Mouse (Mus musculus): ENCODE data around the gene Usp10. TPM values are rescaled to one million over a fixed set of nuclear protein-coding genes. Genes with fewer than 3 reads are reported as not detected.

Usp10 gene
- polyA plus RNA-seq (2016; fragmentation: Nextera tagmentation; extraction: Ambion mirVana), result 155 and 187 TPM in 2 replicates

DNA sequence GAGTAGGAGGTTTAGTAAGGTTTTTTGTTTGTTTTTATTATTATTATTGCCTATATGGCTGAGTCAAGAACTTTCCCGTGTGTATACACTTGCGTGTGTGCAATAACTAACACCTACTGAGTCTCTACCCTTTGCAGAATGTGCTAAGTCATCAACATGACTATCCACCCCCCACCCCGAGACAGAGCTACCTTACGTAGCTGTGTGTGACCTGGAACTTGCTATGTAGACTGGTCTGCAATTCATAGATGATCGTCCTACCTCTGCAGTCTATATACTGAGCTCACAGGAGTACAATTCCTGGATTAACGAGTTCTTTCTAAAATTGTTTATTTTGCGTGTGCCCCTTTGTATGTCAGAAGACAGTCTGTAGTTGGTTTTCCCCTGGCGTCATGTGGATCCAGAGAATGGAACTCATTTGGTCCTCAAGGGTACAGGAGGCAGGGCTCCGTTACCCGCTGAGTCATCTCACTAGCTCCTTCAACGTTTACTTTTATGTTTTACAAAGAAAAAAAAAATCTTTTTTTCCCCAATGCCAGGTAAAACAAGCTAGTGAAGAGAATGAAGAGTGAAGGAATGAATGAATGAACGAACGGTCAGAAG lies at the start of gene Usp10:
Usp10 (plus strand) TSS at position 417 of the 603 bp plus-strand sequence.
- WGBS, result 27% methylated on average over 13 of the region's 13 CpGs
- DNase-seq (ENCODE audit: low spot score), result no peak
- H3K27me3 ChIP-seq (ENCODE audit: insufficient read depth, poor library complexity, severe bottlenecking), result no peaks in the 10 kb centered on the region; the same call in none of the 2 replicates
- H3K36me3 ChIP-seq, result no peaks in the 10 kb centered on the region; the same call in 1 of the 2 replicates
- peaks cover 41% of the 10 kb centered on the region for H3K4me1 ChIP-seq
- H3K27ac ChIP-seq, result peak within 1 kb of the TSS; percentile 99
- peak within 1 kb of the TSS; percentile 91 for H3K4me3 ChIP-seq
- H3K9me3 ChIP-seq, result no peaks in the 10 kb centered on the region

DNA sequence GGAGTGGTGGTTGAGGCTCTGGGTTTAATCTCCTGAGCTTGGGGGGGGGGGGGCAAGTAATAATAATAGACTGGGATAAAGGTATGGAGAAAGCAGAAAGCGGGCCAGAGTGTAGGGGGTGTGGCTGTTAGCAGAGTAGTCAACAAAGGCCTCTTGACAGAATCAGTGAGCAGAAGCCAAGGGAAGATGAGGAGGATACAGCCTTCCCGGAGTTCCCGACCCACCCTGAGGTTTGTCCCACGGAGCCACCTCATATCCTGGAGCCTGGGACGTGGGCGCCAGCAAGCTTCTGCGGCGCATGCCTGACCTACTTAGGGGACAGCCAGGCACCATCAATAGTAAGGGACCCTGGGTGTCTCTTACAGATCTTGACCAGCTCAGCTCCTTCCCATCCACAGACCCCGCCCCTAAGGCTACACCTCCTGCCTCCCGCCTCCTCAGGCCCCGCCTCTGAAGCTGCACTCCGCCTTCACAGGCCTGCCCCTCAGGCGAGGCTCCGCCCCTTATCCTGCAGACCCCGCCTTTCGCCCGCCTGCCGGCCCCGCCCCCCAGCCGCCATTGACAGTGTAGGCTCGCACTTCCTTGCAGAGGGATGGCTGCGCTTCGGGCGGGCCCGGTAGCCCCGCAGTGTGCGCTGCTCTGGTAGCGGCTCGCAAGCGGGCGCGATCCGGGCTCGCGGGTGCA lies 48.3 kb upstream of the Usp10 start, which contains the start of gene Klhl36:
Klhl36 (plus strand) TSS at position 561 of the 684 bp plus-strand sequence.
- peak within 1 kb of the TSS; percentile 91 for H3K27ac ChIP-seq
- WGBS, result under 1% methylated on average over 35 of the region's 35 CpGs
- 0 out of 2 replicates have a peak, but pooled peaks cover 2% of the 10 kb centered on the region for H3K36me3 ChIP-seq
- H3K4me1 ChIP-seq, result peaks cover 29% of the 10 kb centered on the region
- peak; percentile 99 for DNase-seq (ENCODE audit: low spot score)
- H3K9me3 ChIP-seq, result no peaks in the 10 kb centered on the region
- peak within 1 kb of the TSS; percentile 93 for H3K4me3 ChIP-seq
- H3K27me3 ChIP-seq (ENCODE audit: insufficient read depth, poor library complexity, severe bottlenecking), result peaks cover 56% of the 10 kb centered on the region

DNA sequence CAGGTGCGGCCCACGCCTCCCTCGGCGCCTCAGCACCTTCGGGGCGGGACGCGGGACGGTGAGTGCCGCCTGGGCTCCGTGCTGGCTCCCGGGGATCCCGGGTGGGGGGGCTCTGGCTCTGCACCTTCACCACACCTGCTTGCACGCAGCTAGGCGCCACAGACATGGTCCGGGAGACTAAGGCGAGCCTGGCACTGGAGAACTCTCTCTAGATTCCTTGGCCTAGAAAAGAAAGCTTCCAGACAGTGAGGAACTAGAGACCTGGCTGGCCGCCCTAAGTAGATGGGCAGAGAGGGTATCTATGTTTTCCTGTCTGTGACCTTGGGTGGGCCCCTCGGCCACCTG lies 47.8 kb upstream of the Usp10 start:
- H3K27me3 ChIP-seq (ENCODE audit: insufficient read depth, poor library complexity, severe bottlenecking), result peaks cover 51% of the 10 kb centered on the region
- 2% methylated on average over 19 of the region's 19 CpGs for WGBS
- H3K9me3 ChIP-seq, result no peaks in the 10 kb centered on the region
- DNase-seq (ENCODE audit: low spot score), result peak; percentile 84
- H3K4me1 ChIP-seq, result peaks cover 33% of the 10 kb centered on the region
- peak overlapping the region; percentile 91 for H3K27ac ChIP-seq
- peak overlapping the region; percentile 93 for H3K4me3 ChIP-seq
- 0 out of 2 replicates have a peak, but pooled peaks cover 2% of the 10 kb centered on the region for H3K36me3 ChIP-seq

DNA sequence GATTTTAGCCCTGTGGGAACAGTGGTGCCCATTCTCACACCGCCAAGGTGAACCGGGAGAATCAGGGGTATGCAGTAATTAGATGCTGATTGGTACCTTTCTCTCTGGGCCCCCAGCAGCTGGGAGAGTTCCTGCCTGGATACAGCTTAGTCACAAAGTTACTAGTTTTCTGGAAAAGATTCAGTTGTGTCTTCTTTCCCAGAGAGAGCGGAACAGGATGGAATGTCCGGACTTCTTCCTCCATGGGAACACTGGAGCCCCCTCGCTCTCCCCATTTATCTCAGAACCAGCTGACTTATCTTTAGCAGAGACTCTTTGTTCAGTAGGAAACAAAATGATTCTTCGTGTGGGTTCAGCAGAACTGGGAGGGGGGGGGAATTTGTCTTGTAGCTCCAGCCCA lies 47.4 kb upstream of the Usp10 start:
- 8% methylated on average over 6 of the region's 6 CpGs for WGBS
- no peaks in the 10 kb centered on the region for H3K9me3 ChIP-seq
- peaks cover 34% of the 10 kb centered on the region for H3K4me1 ChIP-seq
- peaks cover 47% of the 10 kb centered on the region for H3K27me3 ChIP-seq (ENCODE audit: insufficient read depth, poor library complexity, severe bottlenecking)
- peak overlapping the region; percentile 91; the same call in 1 of the 2 replicates for H3K27ac ChIP-seq
- no peak for DNase-seq (ENCODE audit: low spot score)
- H3K36me3 ChIP-seq, result 0 out of 2 replicates have a peak, but pooled peaks cover 2% of the 10 kb centered on the region
- peak overlapping the region; percentile 93 for H3K4me3 ChIP-seq

GRCm38 (mm10) chr8:119869616-119870015 lies 40.5 kb upstream of the Usp10 start:
- Histone ChIP-seq H3K27ac (no peak overlapping the region), H3K4me1 (peaks cover 8% of the 10 kb centered on the region; the same call in 1 of the 2 replicates), H3K4me3 (no peak overlapping the region), H3K9me3 (peaks cover 8% of the 10 kb centered on the region), H3K27me3 (ENCODE audit: insufficient read depth, poor library complexity, severe bottlenecking) (peaks cover 28% of the 10 kb centered on the region), H3K36me3 (peaks cover 42% of the 10 kb centered on the region)
- no peak for DNase-seq (ENCODE audit: low spot score)
- WGBS, result 75% methylated on average over 20 of the region's 20 CpGs

DNA sequence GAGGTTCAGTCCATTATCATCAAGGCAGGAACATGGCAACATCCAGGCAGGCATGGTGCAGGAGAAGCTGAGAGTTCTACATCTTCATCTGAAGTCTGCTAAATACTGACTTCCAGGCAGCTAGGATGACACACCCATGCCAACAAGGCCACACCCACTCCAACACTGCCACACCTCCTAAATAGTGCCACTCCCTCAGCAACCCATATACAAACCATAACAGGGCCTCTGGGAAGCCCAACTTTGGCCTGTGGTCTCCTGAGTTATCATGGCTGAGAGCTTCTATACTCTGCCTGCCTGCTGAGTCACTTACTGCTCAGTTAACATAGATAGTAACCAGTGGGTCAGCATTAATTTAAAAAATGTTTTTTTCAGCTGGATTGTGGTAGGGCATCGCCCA lies 37.0 kb upstream of the Usp10 start:
- Histone ChIP-seq H3K27me3 (ENCODE audit: insufficient read depth, poor library complexity, severe bottlenecking) (peaks cover 38% of the 10 kb centered on the region), H3K4me1 (0 out of 2 replicates have a peak, but pooled peaks cover 6% of the 10 kb centered on the region), H3K9me3 (peaks cover 8% of the 10 kb centered on the region), H3K4me3 (no peak overlapping the region), H3K27ac (no peak overlapping the region), H3K36me3 (peaks cover 50% of the 10 kb centered on the region)
- no peak for DNase-seq (ENCODE audit: low spot score)
- 89% methylated on average over 1 of the region's 1 CpGs for WGBS

DNA sequence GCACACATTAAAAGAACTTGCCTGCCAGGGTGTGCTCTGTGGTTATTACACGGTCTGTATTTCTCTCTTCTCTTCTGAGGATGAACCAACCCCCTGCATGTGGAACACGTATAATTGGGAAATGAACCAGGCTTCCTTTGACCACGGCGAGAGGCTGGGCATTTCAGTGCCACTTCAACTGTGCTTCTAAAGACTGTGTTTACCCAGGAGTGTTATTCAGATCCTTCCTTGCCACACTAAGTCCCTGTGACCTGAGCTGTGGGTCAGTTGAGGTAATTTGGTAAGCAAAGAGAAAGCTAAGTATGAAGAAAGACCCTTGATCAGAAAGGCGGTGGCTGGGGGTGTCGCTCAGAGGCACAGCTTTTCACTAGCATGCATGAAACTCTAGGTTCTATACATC lies 28.9 kb upstream of the Usp10 start:
- WGBS, result 85% methylated on average over 6 of the region's 6 CpGs
- no peak overlapping the region for H3K4me3 ChIP-seq
- H3K27me3 ChIP-seq (ENCODE audit: insufficient read depth, poor library complexity, severe bottlenecking), result peaks cover 55% of the 10 kb centered on the region
- H3K9me3 ChIP-seq, result no peaks in the 10 kb centered on the region
- no peak for DNase-seq (ENCODE audit: low spot score)
- peaks cover 16% of the 10 kb centered on the region for H3K4me1 ChIP-seq
- no peak overlapping the region for H3K27ac ChIP-seq
- H3K36me3 ChIP-seq, result peaks cover 4% of the 10 kb centered on the region

- DNase-seq (ENCODE audit: low spot score), result no peak
- no peak overlapping the region for H3K4me3 ChIP-seq
- 77% methylated on average over 8 of the region's 8 CpGs for WGBS
Observed at GRCm38 (mm10) chr8:119881917-119882316, 28.2 kb upstream of the Usp10 start.

GRCm38 (mm10) chr8:119883281-119883680 lies 26.9 kb upstream of the Usp10 start:
- DNase-seq (ENCODE audit: low spot score), result no peak
- 87% methylated on average over 7 of the region's 7 CpGs for WGBS
- Histone ChIP-seq H3K4me1 (peaks cover 14% of the 10 kb centered on the region), H3K27ac (no peak overlapping the region), H3K27me3 (ENCODE audit: insufficient read depth, poor library complexity, severe bottlenecking) (peaks cover 37% of the 10 kb centered on the region; the same call in 1 of the 2 replicates), H3K4me3 (no peak overlapping the region), H3K9me3 (no peaks in the 10 kb centered on the region), H3K36me3 (no peaks in the 10 kb centered on the region)

More at GRCm38 (mm10) chr8:119881917-119882316, 28.2 kb upstream of the Usp10 start:
- Histone ChIP-seq H3K4me1 (peaks cover 14% of the 10 kb centered on the region), H3K36me3 (no peaks in the 10 kb centered on the region), H3K27me3 (ENCODE audit: insufficient read depth, poor library complexity, severe bottlenecking) (peaks cover 51% of the 10 kb centered on the region; the same call in 1 of the 2 replicates), H3K27ac (no peak overlapping the region), H3K9me3 (no peaks in the 10 kb centered on the region)

DNA sequence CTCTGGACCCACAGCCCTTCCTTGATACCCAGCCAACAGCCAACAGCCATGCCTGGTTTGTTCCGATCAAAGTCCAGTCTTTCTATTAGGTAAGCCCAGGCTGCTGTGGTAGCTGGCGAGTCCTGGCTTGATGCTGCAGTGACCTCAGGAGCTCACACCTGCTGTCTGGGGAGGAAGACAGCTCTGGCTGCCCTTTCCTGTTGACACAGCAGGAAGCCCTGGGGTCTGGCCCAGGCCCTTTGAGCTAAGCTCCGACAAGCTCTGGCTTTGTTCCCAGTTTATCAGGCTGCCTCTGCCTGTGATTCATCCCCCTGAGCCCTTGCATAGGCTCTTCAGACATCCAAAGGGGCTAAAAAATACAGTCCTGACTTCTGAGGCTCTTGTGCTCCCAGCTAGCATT lies 24.5 kb upstream of the Usp10 start:
- peaks cover 15% of the 10 kb centered on the region; the same call in 1 of the 2 replicates for H3K27me3 ChIP-seq (ENCODE audit: insufficient read depth, poor library complexity, severe bottlenecking)
- 0 out of 2 replicates have a peak overlapping the region, but pooled peaks have one; percentile 49 for H3K27ac ChIP-seq
- peak; percentile 79 for DNase-seq (ENCODE audit: low spot score)
- no peak overlapping the region for H3K4me3 ChIP-seq
- peaks cover 14% of the 10 kb centered on the region for H3K4me1 ChIP-seq
- H3K9me3 ChIP-seq, result no peaks in the 10 kb centered on the region
- no peaks in the 10 kb centered on the region for H3K36me3 ChIP-seq
- 33% methylated on average over 3 of the region's 3 CpGs for WGBS

DNA sequence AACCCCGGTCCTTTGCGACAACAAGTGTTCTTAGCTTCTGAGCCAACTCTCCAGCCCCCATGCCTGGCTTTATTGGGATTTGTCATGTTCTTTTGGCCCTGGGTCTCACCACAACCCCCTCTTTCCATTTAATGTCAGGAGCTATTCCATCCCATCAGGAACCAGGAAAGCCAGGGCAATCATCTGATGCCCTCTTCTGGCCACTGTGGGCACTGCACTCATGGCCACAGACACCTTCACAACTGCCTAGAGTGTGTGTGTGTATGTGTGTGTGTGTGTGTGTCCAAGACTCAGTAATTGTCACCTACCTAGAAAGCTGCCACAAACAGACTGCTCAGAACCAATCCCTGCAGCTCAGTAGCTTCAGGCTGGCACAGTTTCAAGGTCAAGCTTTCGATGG lies 23.0 kb upstream of the Usp10 start:
- H3K4me3 ChIP-seq, result no peak overlapping the region
- 94% methylated on average over 3 of the region's 3 CpGs for WGBS
- H3K36me3 ChIP-seq, result no peaks in the 10 kb centered on the region
- no peak overlapping the region for H3K27ac ChIP-seq
- DNase-seq (ENCODE audit: low spot score), result no peak
- peaks cover 14% of the 10 kb centered on the region for H3K4me1 ChIP-seq
- no peaks in the 10 kb centered on the region for H3K9me3 ChIP-seq
- 0 out of 2 replicates have a peak, but pooled peaks cover 6% of the 10 kb centered on the region for H3K27me3 ChIP-seq (ENCODE audit: insufficient read depth, poor library complexity, severe bottlenecking)

DNA sequence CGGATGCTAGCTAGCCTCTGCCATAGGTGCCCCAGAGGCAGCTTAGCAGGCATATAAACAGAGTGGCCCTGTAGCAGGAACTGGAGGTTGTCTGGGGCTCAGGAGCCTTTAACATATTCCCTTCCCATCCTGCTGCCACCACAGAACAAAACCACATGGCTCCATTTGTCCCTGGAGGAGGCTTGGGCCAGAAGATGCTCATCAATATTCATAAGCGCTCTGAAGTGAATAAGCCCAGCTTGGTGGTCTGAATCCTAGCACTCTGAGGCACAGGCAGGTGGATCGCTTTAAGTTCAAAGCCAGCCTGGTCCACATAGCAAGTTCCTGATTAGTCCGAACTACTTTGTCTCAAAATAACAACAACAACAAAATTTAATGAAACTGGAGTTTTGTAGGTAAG lies 22.1 kb upstream of the Usp10 start:
- H3K27ac ChIP-seq, result no peak overlapping the region
- H3K36me3 ChIP-seq, result no peaks in the 10 kb centered on the region
- H3K4me1 ChIP-seq, result peaks cover 14% of the 10 kb centered on the region
- 0 out of 2 replicates have a peak, but pooled peaks cover 4% of the 10 kb centered on the region for H3K27me3 ChIP-seq (ENCODE audit: insufficient read depth, poor library complexity, severe bottlenecking)
- no peaks in the 10 kb centered on the region for H3K9me3 ChIP-seq
- no peak for DNase-seq (ENCODE audit: low spot score)
- H3K4me3 ChIP-seq, result no peak overlapping the region
- WGBS, result 72% methylated on average over 4 of the region's 4 CpGs

DNA sequence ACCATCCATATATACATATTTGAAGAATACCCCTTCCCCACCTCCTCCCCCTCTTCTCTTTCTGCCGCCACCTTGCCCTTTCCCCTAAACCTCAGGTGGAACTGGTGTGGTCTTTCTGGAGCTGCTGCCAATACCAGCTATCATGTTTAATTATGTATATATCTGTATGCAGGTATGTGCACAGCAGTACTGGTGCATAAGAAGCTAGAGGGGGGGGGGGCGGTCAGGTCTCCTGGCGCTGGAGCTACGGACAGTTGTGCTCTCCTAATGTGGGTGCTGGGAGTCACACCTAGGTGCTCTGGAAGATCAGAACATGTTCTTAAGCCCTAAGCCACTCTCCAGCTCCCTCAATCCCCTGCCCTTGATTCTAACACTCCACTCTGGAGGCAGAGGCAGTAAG lies 13.1 kb upstream of the Usp10 start:
- no peak for DNase-seq (ENCODE audit: low spot score)
- H3K27me3 ChIP-seq (ENCODE audit: insufficient read depth, poor library complexity, severe bottlenecking), result peaks cover 28% of the 10 kb centered on the region
- H3K36me3 ChIP-seq, result no peaks in the 10 kb centered on the region
- H3K9me3 ChIP-seq, result no peaks in the 10 kb centered on the region
- no peak overlapping the region for H3K27ac ChIP-seq
- H3K4me3 ChIP-seq, result no peak overlapping the region
- 70% methylated on average over 4 of the region's 4 CpGs for WGBS
- peaks cover 21% of the 10 kb centered on the region for H3K4me1 ChIP-seq
